Mouse (Mus musculus) liver, postnatal 0 days (tissue): ENCODE measurements around the gene Gm20390. TPM values are rescaled to one million over a fixed set of nuclear protein-coding genes. Genes with fewer than 3 reads are reported as not detected.
"Not testable (repeated sequence)": the region's sequence is repeated elsewhere in the genome, so short reads cannot be mapped to it uniquely, and the experiment has no call there.

ENCODE experiments used
- ATAC-seq: fragments of 200-750 bp; cut with Nextera tagmentation; 2 replicates; pipeline ENCODE4 v1.8.0; 2017; ENCODE audit warnings: mild to moderate bottlenecking, moderate library complexity
- DNase-seq: peaks from one replicate; pipeline ENCODE4 v3.0.0-alpha.2; 2016
- H3K27ac ChIP-seq: fragments of 300-500 bp; sonication (generic); 2 replicates; pipeline ENCODE4 v1.5.1; 2014; ENCODE audit warnings: antibody characterized with exemption, moderate library complexity, mild to moderate bottlenecking, low read depth
- H3K27me3 ChIP-seq: fragments of 300-500 bp; sonication (generic); 2 replicates; pipeline ENCODE4 v1.6.1; 2014; ENCODE audit warnings: low read length, control low read depth, mixed read lengths; ENCODE audit not compliant: insufficient read depth
- H3K36me3 ChIP-seq: fragments of 300-500 bp; sonication (generic); replicated peaks from 2 replicates; pipeline ENCODE4 v1.6.1; 2014; ENCODE audit warnings: mild to moderate bottlenecking, control low read depth, low read length, moderate library complexity, mixed read lengths; ENCODE audit not compliant: insufficient read depth
- H3K4me1 ChIP-seq: fragments of 300-500 bp; sonication (generic); 2 replicates; pipeline ENCODE4 v1.6.1; 2014; ENCODE audit warnings: antibody characterized with exemption, mild to moderate bottlenecking, control low read depth; ENCODE audit not compliant: insufficient read depth
- H3K4me2 ChIP-seq: fragments of 300-500 bp; sonication (generic); 2 replicates; pipeline ENCODE4 v1.6.1; 2014; ENCODE audit warnings: low read depth, mild to moderate bottlenecking, low read length, moderate library complexity, mixed read lengths
- H3K4me3 ChIP-seq: fragments of 300-500 bp; sonication (generic); 2 replicates; pipeline ENCODE4 v1.5.1; 2014; ENCODE audit warnings: low read depth, low read length
- H3K9ac ChIP-seq: fragments of 300-500 bp; sonication (generic); replicated peaks from 2 replicates; pipeline ENCODE4 v1.6.1; 2014; ENCODE audit warnings: mild to moderate bottlenecking, moderate library complexity
- H3K9me3 ChIP-seq: fragments of 300-500 bp; sonication (generic); 2 replicates; pipeline ENCODE4 v1.6.1; 2016; ENCODE audit warnings: mild to moderate bottlenecking, control low read depth, low read length, mixed read lengths
- CTCF ChIP-seq: sonication (generic); IDR thresholded peaks from 2 replicates; pipeline ENCODE4 v1.5.1; 2016; ENCODE audit warnings: antibody characterized with exemption, low read depth
- EP300 ChIP-seq: IDR thresholded peaks from 2 replicates; pipeline ENCODE4 v1.6.1; 2016; ENCODE audit warnings: antibody characterized with exemption, low read depth, mild to moderate bottlenecking
- WGBS: fragments of 180-500 bp; shearing (Covaris S2); extraction: QIAGEN DNeasy Blood & Tissue Kit; methylation state at CpG from one replicate; pipeline ENCODE4 v1.1.7; 2014; ENCODE audit not compliant: insufficient replicate concordance; 5-methylcytosine and 5-hydroxymethylcytosine counted together
- polyA plus RNA-seq: library from polyadenylated mRNA; unstranded; fragments of >200 nt; fragmentation: Nextera tagmentation; extraction: Ambion mirVana; gene quantifications from 2 replicates; pipeline ENCODE4 v1.2.1, GENCODE M21; 2015

Gene Gm20390
- polyA plus RNA-seq, 1 experiment from 2014 or later, result 158 TPM

DNA sequence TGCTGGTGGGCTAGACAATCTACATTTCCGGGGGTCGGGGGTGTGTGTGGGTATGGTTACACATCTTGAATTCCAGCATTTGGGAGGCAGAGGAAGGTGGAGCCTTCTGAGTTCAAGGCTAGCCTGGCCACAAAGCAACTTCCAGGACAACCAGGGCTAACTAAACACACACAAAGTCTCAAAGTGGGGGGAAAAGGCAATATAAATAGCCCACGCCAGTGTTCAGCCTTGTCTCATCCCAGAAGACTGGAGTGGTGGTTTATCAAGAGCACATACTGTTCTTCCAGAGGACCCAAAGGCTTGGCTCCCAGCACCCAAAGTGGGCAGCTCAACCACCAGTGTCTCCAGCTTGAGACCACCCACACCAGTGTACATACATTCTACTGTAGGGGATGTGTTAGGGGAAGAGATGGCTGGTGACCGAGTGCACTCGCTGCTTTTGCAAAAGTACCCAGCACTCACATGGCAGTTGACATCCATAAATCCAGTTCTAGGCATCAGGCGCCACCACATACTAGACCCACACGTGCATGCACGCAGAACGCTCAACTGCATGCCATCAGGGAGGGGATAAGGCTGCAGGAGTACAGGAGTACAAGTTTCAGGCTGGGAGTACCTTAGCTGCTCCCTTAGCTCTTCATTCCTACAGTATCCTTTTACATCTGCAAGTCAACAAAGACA, 19.1 kb downstream of the Gm20390 start:
- no peak overlapping the region for H3K4me2 ChIP-seq
- no peak for ATAC-seq
- H3K4me3 ChIP-seq, result no peak overlapping the region
- peaks cover 16% of the 10 kb centered on the region; the same call in 1 of the 2 replicates for H3K36me3 ChIP-seq
- TF ChIP-seq CTCF, result no peak
- TF ChIP-seq EP300, result no peak
- no peak overlapping the region for H3K27ac ChIP-seq
- 83% methylated on average over 9 of the region's 9 CpGs for WGBS
- DNase-seq, result no peak
- H3K27me3 ChIP-seq, result no peaks in the 10 kb centered on the region
- H3K9me3 ChIP-seq, result no peaks in the 10 kb centered on the region
- peaks cover 13% of the 10 kb centered on the region for H3K4me1 ChIP-seq
- no peak overlapping the region for H3K9ac ChIP-seq

DNA sequence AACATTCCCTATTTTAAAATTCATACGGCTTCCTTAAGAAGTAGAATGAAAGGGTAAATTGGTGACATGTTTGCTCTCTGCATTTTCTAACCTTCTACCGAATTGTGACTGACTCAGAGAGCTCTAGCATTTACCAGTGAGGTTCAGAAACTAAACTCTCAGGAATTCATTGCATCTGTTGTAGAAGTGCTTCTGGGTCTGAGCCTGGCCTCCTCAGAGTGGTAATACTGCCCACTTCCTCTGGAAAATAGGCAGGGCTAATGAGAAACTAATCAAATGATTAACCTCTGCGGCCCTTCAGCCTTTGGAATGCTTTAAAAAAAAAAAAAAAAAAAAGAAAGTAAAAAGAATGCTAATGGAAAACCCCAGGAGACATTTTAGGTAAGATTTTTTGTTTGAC, 23.1 kb downstream of the Gm20390 start:
- Histone ChIP-seq H3K9ac (no peak overlapping the region), H3K27ac (no peak overlapping the region), H3K27me3 (no peaks in the 10 kb centered on the region), H3K9me3 (no peaks in the 10 kb centered on the region), H3K4me3 (no peak overlapping the region), H3K4me2 (no peak overlapping the region), H3K4me1 (no peaks in the 10 kb centered on the region), H3K36me3 (peaks cover 17% of the 10 kb centered on the region; the same call in 1 of the 2 replicates)
- WGBS, result 76% methylated on average over 3 of the region's 3 CpGs
- ATAC-seq, result no peak
- TF ChIP-seq CTCF (no peak), EP300 (no peak)
- no peak for DNase-seq

DNA sequence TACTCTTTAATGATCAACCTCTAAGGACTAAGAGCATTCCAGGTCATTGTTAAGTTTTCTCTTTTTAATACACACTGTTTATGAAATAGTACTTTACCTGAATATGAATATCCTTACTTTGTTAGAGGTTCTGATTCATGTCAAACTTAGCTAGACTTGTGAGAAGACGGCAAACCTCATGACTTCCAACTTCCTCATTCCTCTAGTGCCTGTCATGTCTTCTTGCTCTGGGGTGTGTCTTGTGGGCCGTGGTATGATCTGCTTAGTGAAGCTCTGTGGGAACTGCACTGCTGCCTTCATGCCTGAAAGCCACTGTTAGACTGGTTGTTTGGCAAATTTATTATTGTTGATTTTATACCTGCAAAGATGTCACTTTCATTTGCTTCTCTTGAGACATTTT, 27.2 kb downstream of the Gm20390 start:
- WGBS, result 32% methylated on average over 2 of the region's 2 CpGs
- no peak for DNase-seq

DNA sequence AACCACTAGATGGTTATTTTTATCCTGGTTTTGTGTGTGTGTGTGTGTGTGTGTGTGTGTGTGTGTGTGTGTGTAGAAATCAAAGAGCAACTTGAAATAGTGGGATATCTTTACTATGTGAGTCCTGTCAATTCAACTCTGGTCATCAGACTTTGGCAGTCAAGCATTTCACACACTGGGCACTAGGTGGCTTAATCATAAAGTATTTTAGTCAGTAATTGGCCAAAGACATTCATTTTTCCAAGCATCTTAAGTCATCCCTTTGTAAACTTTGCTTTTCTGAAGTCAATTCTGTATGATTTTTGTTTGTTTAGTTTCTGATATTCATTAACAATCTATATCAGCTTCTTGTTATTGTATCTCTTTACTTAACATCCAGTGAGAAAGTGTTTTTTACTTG, 39.0 kb downstream of the Gm20390 start:
- no peaks in the 10 kb centered on the region for H3K27me3 ChIP-seq
- no peak for DNase-seq
- H3K4me2 ChIP-seq, result no peak overlapping the region
- H3K4me1 ChIP-seq, result no peaks in the 10 kb centered on the region
- no peak overlapping the region for H3K4me3 ChIP-seq
- H3K27ac ChIP-seq, result no peak overlapping the region
- ATAC-seq, result no peak
- TF ChIP-seq CTCF (peak; percentile 27; the same call in 1 of the 2 replicates), EP300 (no peak)
- H3K9ac ChIP-seq, result no peak overlapping the region
- no peaks in the 10 kb centered on the region for H3K9me3 ChIP-seq
- peaks cover 49% of the 10 kb centered on the region for H3K36me3 ChIP-seq

More for the DNA sequence above, 27.2 kb downstream of the Gm20390 start:
- H3K4me2 ChIP-seq, result no peak overlapping the region
- H3K36me3 ChIP-seq, result peaks cover 21% of the 10 kb centered on the region
- no peak overlapping the region for H3K9ac ChIP-seq
- ATAC-seq, result no peak
- no peaks in the 10 kb centered on the region for H3K9me3 ChIP-seq
- no peak overlapping the region for H3K4me3 ChIP-seq
- no peaks in the 10 kb centered on the region for H3K4me1 ChIP-seq
- no peaks in the 10 kb centered on the region for H3K27me3 ChIP-seq
- no peak overlapping the region for H3K27ac ChIP-seq
- TF ChIP-seq CTCF (no peak), EP300 (no peak)

DNA sequence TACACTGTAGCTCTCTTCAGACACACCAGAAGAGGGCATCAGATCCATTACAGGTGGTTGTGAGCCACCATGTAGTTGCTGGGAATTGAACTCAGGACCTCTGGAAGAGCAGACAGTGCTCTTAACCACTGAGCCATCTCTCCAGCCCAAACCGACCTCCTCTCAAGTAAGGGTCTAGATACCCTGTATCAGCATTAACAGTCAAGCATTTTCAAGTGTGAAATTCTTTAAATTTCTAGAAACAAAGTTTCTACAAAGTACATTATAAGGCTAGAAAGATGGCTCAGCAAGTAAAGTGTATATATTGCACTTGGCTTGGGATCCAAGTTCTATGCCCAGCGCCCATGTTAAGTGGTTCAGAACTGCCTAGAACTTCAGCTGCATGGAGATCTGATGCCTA, 53.1 kb downstream of the Gm20390 start:
- H3K9ac ChIP-seq, H3K4me3 ChIP-seq, H3K9me3 ChIP-seq, H3K27me3 ChIP-seq, H3K4me1 ChIP-seq, ATAC-seq, H3K4me2 ChIP-seq, H3K27ac ChIP-seq, DNase-seq: not testable (repeated sequence)
- WGBS, result 91% methylated on average over 2 of the region's 2 CpGs
- peaks cover 55% of the 10 kb centered on the region for H3K36me3 ChIP-seq

DNA sequence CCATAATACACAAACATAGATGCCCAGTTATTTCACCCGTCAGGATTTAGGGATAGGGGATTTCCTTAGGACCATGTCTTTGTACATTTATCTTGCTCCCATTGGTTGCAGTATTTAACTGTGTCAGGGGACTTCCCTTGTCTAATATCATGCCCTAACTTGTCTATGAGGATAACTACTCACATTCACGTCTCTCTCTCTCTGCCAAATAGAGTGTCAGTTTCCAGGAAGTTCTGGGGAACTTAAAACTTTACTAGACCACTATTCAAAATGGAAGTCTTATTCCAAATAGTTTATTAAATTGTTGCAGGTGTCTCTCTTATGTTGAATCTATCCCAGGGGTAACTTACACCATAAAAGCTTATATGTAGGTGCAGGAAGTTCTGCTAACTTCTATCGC, 56.5 kb downstream of the Gm20390 start:
- H3K27me3 ChIP-seq, result no peaks in the 10 kb centered on the region
- DNase-seq (no peak), ATAC-seq (no peak)
- H3K27ac ChIP-seq, result no peak overlapping the region
- 85% methylated on average over 3 of the region's 3 CpGs for WGBS
- no peak overlapping the region for H3K4me3 ChIP-seq
- H3K36me3 ChIP-seq, result peaks cover 54% of the 10 kb centered on the region
- H3K4me2 ChIP-seq, result no peak overlapping the region
- no peak overlapping the region for H3K9ac ChIP-seq
- H3K9me3 ChIP-seq, result no peaks in the 10 kb centered on the region
- peaks cover 4% of the 10 kb centered on the region; the same call in 1 of the 2 replicates for H3K4me1 ChIP-seq
- no peak for TF ChIP-seq CTCF
- TF ChIP-seq EP300, result no peak
